Mouse (Mus musculus): Measurements from ENCODE around the gene Mrpl14. TPM values are rescaled to one million over a fixed set of nuclear protein-coding genes. Genes with fewer than 3 reads are reported as not detected.
A peak's percentile ranks its signal among the peaks of the same experiment; 100 is the strongest.

Gene Mrpl14
- total RNA-seq, 2 experiments from 2014 or later: 83.4 to 92.2 TPM

- peak in 1 of 2 experiments; percentile 73 for DNase-seq (ENCODE audit: low spot score in 2 of 2)
These were observed 32.2 kb downstream of the Mrpl14 start for GRCm38 (mm10) chr17:45718323-45718722.

DNA sequence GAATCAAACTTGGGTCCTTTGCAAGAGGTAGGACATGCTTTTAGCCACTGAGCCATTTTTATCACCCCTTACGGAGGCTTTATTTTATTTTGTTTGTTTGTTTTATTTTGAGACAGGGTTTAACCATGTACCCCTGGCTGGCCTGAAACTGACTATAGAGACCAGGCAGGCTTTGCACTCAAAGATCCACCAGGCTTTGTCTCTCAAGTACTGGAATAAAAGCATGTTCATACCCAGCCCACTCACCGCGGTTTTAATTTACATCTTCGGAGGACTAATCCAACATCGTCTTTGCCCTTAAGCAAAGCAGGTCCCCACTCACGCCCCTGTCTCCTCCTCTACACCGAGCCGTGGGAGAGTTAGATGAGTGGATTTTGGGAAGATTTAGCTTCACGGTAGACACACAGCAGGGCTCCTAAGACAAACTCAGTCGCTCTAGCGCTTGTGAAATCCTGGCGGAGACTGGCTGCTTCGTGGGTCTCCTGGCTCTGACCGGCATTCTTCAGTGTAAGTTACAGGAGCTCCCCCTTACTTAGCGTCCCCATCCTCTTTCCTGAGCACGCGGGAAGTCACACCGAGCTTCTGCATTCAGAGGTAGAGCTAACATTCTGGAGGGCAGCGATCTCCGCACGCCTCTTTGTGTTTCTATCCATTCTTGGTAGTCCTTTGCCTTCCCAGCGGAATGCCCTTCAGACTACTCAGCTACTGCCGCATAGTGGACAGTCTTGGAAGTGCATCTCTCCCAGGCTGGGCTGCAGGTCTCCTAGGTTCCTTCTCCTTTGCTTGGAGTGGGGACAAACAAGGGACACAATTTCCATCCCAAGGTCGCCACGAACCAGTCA, 37.8 kb downstream of the Mrpl14 start:
- peak; percentile 65 to 77 for DNase-seq (ENCODE audit: low spot score in 2 of 2)

GRCm38 (mm10) chr17:45724574-45724921, 38.4 kb downstream of the Mrpl14 start:
- DNase-seq (ENCODE audit: low spot score in 2 of 2): no peak

DNA sequence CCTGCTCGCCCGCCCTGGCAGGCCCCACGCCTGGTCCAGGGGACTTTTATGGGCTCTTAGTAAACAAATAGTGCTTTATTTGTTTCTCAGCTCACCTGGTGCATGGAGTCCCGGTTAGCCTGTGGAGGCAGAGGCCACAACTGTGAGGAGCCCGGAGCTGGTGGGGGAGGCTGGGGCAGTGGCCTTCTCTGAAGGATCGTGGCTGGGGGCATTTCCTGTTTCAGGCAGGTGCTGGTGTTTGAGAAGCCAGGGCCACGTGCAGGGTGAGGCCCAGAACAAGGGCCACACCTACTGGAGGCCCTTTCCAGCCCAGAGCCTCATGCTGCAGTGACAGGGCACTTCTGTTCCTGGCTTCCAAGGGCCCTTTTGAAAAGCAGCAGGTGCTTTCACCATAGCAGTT, 40.1 kb downstream of the Mrpl14 start:
- DNase-seq (ENCODE audit: low spot score in 2 of 2): no peak

DNA sequence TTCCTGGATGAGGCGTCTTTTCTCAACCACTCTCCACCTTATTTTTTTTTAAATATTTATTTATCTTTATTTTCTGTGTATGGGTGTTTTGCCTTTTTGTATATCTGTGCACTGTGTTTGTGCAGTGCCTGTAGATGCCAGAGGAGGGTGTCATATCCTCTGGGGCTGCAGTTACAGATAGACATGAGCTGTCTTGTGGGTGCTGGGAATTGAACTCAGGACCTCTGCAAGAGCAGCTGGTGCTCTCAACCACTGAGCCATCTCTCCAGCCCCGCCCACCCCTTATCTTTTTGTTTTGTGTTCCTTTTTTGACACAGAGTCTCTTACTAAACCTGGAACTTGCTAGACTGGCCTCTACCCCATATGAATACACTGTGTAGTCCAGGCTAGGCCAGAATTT, 41.4 kb downstream of the Mrpl14 start:
- DNase-seq (ENCODE audit: low spot score in 2 of 2): no peak

DNA sequence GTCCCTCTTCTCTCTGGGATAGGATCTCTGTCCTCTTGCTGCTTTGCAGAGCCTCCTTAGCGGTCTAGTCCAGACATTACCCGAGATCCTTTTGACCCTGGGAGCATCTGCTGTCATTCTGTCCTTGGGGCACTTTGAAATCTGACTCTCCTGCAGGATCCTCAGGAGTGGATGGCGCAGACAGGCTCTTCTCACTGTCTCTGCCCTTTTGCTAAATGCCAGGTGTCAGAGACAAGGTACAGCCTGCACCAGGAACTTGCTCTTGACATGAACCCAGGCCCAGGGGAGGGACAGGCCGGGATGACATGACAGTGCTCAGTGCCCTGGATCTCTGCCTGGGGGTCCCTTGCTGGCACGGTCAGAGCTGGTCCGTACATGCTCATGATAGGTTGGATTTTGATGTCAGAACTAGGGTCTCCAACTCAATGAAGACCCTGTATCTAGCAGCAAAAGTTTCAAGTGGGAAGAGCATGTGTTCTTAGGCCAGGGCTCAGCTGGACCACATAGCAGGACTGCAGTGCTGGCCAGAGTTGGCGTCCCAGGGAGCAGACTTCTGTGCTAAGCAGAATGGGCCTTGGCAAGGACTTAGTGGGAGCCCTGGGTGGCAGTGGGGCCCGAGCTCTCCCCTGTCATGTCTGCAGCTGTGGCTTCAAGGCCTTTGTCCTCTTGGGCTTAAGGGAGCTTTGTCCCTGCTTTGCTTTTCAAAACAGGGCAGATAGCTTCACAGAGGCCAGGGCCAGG, 42.0 kb downstream of the Mrpl14 start:
- DNase-seq (ENCODE audit: low spot score in 2 of 2): no peak

- DNase-seq (ENCODE audit: low spot score in 2 of 2): no peak
These were observed 43.3 kb downstream of the Mrpl14 start for GRCm38 (mm10) chr17:45729387-45729786.

DNA sequence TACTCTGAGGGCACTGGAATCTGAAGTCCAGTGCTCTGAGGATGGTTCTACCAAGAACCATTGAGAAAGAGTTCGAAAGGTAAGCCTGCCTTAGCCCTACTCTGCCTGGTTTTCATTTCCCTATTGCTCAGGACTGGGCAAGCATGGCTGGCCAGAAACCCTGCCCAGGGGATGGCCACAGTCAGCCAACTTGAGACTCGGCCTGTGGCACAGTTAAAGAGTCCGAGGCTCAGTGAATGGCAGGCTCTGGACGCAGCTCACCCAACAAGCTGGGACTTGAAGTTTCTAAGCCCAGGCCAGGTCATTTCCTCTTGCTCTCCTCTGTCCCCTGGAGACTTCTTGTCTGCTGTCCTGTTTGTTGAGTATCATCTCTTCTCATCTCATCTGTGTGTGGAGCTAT, 44.6 kb downstream of the Mrpl14 start:
- DNase-seq (ENCODE audit: low spot score in 2 of 2): no peak

DNA sequence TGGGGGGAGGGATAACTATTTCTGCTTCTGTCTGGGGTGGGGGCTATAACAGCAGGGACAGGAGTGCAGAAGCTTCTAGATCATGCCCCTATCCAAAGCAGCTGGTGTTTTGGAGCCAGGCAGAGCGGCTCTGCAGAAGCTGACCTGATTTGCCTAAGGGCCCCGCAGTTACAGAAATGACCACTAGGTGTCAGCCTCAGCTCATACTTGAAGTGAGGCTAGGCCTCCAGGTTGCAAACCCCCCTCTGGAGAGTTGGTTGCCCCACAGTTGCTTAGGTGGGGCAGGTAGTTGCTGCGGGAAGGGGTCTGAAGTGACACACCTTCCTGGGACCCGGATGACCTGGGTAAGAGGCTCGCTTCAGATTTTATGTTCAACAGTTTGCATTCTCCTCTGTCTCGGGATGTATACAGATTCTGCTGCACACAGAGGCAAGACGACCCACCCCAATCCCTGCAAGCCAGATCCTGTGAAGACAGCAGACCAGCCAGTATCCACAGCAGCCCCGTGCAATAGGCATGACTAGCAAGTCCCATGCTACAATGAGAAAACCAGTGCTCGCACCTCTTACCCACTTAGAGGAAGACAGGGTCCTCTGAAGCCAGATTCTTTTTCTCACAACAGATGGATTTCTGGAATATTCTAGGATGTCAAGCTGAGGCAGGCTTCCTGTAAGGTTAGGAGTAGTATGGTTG, 45.2 kb downstream of the Mrpl14 start:
- peak; percentile 75 to 84 for DNase-seq (ENCODE audit: low spot score in 2 of 2)

DNA sequence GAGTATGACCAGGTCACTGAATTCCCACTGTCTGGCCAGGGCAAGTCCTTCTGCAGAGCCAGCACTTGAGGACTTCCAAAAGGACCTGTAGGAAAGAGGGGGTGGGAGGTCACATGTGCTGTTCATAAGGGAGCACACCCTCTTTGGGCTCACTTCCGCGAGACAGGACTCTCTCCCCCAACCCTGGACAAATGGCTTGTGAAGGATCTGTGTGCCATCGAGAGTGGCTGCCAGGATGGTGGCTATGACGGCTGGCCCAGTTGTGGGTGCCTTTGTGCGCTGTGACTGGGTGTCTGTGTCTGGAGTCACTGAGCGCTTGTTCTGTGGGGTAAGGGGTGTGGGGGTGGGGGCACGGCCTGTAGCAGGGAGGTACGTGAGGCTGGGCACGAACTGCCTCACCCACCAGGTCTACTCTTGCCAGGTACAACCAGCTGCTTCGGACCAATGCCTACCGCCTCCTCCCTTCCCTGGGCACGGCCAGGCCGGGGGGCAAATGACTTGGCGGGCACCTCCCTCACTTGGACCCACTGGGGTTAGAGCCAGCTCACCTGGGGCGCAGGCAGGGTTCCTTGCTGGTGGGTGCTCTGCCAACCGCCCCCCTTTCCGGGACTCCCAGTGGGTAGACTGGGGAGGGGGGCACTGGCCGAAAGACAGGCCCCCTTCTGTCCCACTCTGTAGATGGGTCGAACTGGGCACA, 47.1 kb downstream of the Mrpl14 start:
- DNase-seq (ENCODE audit: low spot score in 2 of 2): no peak

- peak; percentile 47 to 60 for DNase-seq (ENCODE audit: low spot score in 2 of 2)
These were observed 47.7 kb downstream of the Mrpl14 start, which contains the start of gene 1600014C23Rik for GRCm38 (mm10) chr17:45733735-45734301. TSS of gene 1600014C23Rik (minus strand) at chr17:45733844.

- DNase-seq (ENCODE audit: low spot score in 2 of 2): no peak
These were observed 48.2 kb downstream of the Mrpl14 start for GRCm38 (mm10) chr17:45734333-45734732.

DNA sequence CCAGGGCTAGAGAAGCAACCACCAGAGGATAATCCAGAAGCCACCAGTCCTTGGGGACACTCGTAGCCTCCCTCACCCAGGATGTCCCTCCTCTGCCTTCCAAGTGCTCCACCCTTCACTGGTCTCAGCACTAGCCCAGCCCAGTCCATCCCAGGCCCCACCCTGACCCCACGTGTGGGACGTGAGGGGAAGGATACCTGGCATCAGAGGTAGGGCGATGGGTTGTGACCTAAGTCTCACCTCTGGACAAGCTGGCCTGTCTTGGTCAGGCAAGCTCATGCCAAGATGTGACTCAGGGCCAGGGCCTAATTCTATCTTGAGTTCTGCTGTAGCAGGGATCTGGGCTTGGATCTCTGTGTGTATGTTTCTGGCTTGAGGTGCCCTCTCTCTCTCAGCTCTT, 48.8 kb downstream of the Mrpl14 start:
- no peak for DNase-seq (ENCODE audit: low spot score in 2 of 2)

GRCm38 (mm10) chr17:45735382-45736310, 49.5 kb downstream of the Mrpl14 start:
- DNase-seq (ENCODE audit: low spot score in 2 of 2): peak; percentile 81 to 86

DNA sequence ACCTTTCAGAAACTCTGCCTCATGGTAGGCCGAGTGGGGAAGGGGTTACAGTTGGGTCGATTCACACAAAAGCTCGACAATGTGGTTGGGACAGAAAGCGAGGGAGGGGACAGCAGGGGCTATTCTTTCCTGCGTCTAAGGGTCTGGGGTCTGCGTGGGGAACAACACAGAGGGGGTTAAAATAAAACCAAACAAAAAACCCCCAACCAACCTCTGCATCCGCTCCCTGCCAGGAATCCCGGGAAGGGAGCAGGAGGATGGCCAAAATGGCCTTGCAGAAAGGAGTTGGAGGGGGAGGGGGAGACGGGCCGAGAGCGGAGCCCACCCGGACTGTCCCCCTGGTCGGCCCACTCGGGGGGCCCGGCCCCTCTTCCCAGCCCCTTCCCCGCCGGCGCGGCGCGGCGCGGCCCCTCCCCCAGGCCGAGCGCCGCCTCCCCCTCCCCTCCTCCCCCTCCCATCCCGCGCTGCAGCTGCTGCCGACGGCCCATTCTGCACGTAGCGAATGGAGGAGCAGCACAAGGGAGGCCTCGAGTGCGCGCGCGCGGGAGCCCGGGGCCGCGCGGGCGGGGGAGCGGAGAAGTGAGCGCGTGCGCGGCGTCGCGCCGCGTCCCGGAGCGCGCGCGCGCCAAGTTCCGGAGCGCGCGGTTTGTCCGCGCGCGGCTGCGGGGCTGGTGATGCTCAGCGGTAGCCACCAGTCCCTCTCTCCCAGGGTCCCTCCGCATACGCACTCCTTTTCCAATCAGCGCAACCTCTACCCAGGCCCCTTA, 50.4 kb downstream of the Mrpl14 start:
- DNase-seq (ENCODE audit: low spot score in 2 of 2): peak; percentile 80 to 86

DNA sequence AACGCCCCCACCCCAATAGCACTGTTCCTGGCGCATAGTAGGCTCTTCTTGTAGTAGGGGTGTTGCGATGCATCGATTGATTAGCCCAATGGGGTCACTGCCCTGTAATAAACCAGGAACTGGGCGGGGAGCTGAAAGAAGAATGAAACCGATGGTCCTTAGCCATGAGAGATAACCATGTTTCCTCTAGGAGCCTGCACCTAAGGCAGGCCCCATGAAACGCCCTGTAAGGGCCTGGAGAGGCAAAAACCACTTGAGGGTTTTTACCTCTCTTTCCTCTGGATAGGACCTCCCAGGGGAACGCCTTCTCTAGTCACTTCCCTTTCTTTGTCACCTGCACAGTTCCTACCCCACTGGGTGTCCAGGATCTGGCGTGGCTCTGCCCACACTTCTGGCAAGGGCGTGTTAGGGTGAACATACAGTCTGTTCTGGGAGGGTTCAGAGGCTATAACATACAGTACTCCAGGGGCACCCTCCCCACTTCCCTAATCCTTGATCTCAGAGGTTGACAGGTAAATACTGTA, 51.0 kb downstream of the Mrpl14 start:
- DNase-seq (ENCODE audit: low spot score in 2 of 2): no peak

DNA sequence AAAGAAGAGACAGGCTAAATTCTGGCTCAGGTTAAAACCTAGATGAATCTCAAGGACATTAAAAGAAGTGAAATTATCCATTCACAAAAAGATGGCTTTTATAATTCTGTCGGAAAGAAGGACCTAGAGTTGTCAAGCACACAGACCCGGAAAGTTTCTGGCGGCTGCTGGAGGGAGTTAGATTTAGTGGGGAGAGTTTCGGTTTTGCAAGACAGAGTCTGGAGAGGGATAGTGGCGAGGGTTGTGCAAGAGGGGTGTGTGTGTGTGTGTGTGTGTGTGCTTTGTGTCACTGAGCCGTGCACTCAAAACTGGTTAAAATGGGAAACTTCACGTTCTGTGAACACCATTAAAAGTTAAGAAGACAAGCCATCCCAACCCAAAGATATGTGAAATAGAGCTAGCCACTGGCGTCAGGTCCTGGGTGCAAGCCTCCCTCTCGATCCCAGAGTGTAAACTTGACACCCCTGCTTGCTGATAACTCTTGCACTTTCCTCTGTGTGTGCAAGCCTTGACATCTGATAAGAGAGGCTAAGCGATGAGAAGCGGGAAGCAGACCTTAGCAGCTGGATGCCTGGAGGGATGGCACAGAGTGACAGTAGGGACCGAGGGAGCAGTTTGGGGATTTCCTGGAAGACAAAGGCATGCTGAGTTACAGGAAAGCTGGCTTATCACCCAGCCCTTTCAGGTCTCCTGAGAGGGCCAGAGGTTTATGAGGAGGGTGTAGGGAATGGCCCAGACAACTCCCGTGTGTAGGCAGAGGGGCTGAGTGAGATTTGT, 56.4 kb downstream of the Mrpl14 start:
- no peak for DNase-seq (ENCODE audit: low spot score in 2 of 2)

DNA sequence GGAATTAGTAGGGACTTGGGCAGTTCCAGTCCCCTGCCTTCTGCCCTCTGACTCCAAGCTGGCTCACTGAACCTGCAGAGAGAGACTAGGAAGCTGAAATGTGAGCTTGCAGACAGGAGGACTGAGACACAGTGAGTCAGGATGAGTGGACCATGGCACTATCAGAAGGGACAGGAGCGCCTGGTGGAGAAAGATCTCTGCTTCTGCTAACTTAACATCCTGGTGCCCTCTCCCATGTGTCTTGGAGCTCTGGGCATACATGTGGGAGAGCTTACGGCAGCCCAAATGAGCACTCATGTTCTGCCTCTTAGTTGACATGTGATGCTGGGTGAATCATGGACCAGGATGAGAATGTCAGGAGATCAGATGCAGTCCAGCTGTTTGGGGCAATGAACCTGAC, 59.5 kb downstream of the Mrpl14 start:
- no peak for DNase-seq (ENCODE audit: low spot score in 2 of 2)
